Mouse (Mus musculus) C2C12 (cell line): Measurements from ENCODE around the gene Selplg. TPM values are rescaled to one million over a fixed set of nuclear protein-coding genes. Genes with fewer than 3 reads are reported as not detected.
"Not testable (repeated sequence)": the region's sequence is repeated elsewhere in the genome, so short reads cannot be mapped to it uniquely, and the experiment has no call there.

Source experiments
- H3K27me3 ChIP-seq: one replicate; pipeline ENCODE4 v1.6.1; 2011; ENCODE audit not compliant: control insufficient read depth, insufficient read depth, insufficient read length
- H3K36me3 ChIP-seq: one replicate; pipeline ENCODE4 v1.6.1; 2011; ENCODE audit not compliant: control insufficient read depth, insufficient read depth
- H3K4me3 ChIP-seq: one replicate; pipeline ENCODE4 v1.5.1; 2011; ENCODE audit warnings: mild to moderate bottlenecking, control low read depth; ENCODE audit not compliant: poor library complexity, insufficient read depth, severe bottlenecking
- H3K79me2 ChIP-seq: one replicate; pipeline ENCODE4 v1.6.1; 2011; ENCODE audit not compliant: control insufficient read depth, insufficient read depth
- H3K79me3 ChIP-seq: one replicate; pipeline ENCODE4 v1.6.1; 2011; ENCODE audit warnings: low read depth, control low read depth
- H3ac ChIP-seq: one replicate; pipeline ENCODE3; 2011; ENCODE audit warnings: low read depth; ENCODE audit not compliant: control insufficient read depth, insufficient read length
- CEBPB ChIP-seq: IDR thresholded peaks from one replicate; pipeline ENCODE4 v1.6.1; 2011; ENCODE audit warnings: low read depth, mild to moderate bottlenecking, control low read depth, moderate library complexity
- CTCF ChIP-seq: IDR thresholded peaks from one replicate; pipeline ENCODE4 v1.5.1; 2011; ENCODE audit not compliant: control insufficient read depth, insufficient read depth, insufficient read length
- FOSL1 ChIP-seq: IDR thresholded peaks from one replicate; pipeline ENCODE4 v1.8.0; 2011; ENCODE audit warnings: mild to moderate bottlenecking, low read length; ENCODE audit not compliant: poor library complexity, insufficient read depth, severe bottlenecking
- MAX ChIP-seq: IDR thresholded peaks from one replicate; pipeline ENCODE4 v1.6.1; 2011; ENCODE audit warnings: mild to moderate bottlenecking, control low read depth
- MYOD1 ChIP-seq: IDR thresholded peaks from one replicate; pipeline ENCODE4 v1.6.1; 2011; ENCODE audit warnings: low read depth; ENCODE audit not compliant: control insufficient read depth, insufficient read length
- MYOG ChIP-seq: IDR thresholded peaks from one replicate; pipeline ENCODE4 v1.6.1; 2011; ENCODE audit not compliant: control insufficient read depth, insufficient read length; ENCODE audit errors: extremely low read depth
- USF1 ChIP-seq: IDR thresholded peaks from one replicate; pipeline ENCODE4 v1.6.1; 2011; ENCODE audit warnings: low read depth, mild to moderate bottlenecking, control low read depth, moderate library complexity
- polyA plus RNA-seq: library from polyadenylated mRNA; unstranded; fragments of >200 nt; fragmentation: generic; extraction: Trizol; gene quantifications from one replicate; pipeline ENCODE4 v1.2.1, GENCODE M21; 2012; ENCODE audit warnings: missing spikeins

Gene Selplg
- polyA plus RNA-seq, 1 experiment, result 0.06 TPM

DNA sequence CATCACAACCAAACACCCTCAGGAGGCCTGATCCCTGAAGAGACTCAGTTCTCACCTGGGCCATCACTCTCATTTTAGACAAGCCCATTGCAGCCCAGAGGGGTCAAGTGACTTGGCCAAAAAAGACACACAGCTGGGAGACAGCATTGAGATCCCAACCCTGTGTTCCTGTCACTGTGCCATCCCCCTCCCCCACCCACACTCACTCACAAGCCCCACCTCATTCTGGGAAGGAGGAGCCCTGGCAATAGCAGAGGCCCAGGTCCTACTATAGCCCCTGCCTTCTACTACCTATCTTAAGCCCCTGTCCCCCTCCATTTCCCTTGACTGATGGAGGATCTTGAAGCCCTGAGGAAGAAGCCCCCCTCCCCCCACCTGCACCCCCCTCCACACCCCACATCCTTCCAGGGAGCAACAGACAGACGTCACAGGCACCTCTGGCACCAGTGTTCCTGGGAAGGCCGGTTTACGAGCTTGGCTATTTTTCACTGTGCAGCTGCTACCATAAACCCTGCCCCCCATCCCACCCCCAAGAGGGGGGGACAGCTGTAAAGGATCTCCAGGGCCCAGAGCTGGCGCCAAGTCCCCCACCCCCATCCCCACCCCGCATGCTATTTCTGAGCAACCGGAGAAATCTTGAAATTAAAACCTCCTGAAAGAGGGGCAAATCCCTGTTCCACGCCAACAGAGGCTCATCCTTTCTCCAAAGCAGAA is 43.2 kb downstream of the Selplg start:
- TF ChIP-seq FOSL1 (no peak), USF1 (no peak), MYOG (no peak), CEBPB (no peak), CTCF (no peak), MYOD1 (no peak), MAX (no peak)
- H3K27me3 ChIP-seq, result no peaks in the 10 kb centered on the region
- no peaks in the 10 kb centered on the region for H3K79me2 ChIP-seq
- H3ac ChIP-seq, result no peak overlapping the region
- H3K36me3 ChIP-seq, result no peaks in the 10 kb centered on the region
- no peaks in the 10 kb centered on the region for H3K79me3 ChIP-seq
- H3K4me3 ChIP-seq, result no peak overlapping the region

DNA sequence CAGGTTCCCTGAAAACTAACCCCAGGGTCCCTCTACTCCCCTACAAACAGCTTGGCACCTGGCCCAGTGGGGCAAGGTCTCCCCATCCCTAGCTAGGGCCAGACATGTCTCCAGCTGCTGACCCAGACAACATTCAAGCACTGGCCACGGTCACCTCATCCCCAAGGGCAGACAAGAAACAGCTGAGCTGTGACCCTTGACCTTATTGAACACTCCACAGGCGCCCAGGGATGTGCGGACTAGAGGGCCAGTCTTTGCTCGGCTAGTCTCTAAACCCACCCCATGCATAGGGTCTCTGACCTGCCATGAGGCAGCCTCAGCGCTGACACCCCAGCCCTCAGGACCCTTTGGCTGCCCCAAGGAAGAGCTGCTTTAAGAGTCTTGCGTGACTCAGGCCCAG is 43.8 kb downstream of the Selplg start:
- Histone ChIP-seq H3K4me3 (no peak overlapping the region), H3K79me3 (no peaks in the 10 kb centered on the region), H3K79me2 (no peaks in the 10 kb centered on the region), H3K36me3 (no peaks in the 10 kb centered on the region), H3K27me3 (no peaks in the 10 kb centered on the region), H3ac (no peak overlapping the region)
- TF ChIP-seq CTCF, result no peak

DNA sequence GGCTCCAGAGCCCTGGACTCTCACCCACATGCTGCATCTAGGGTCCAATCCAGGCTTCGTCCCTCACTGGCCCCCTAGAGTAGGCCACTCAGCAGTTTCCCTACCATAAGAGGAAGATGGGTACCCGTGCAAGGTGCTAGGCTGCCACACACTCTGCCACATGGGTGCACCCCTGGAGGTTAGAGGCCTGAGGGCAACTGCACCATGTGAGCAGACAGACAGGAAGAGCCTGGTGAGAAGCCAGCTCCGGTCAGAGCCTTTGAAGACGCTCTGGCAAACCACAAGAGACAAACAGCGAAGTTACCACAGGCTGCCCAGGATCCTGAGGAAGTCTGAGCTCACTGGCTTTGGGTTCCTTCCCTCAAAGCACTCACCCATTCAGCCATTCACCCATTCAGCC is 45.5 kb downstream of the Selplg start:
- Histone ChIP-seq H3K27me3 (no peaks in the 10 kb centered on the region), H3K79me2 (no peaks in the 10 kb centered on the region), H3ac (no peak overlapping the region), H3K4me3 (no peak overlapping the region), H3K36me3 (no peaks in the 10 kb centered on the region), H3K79me3 (no peaks in the 10 kb centered on the region)
- TF ChIP-seq FOSL1 (no peak), MAX (no peak), MYOD1 (no peak), USF1 (no peak), CTCF (no peak), MYOG (no peak), CEBPB (no peak)

DNA sequence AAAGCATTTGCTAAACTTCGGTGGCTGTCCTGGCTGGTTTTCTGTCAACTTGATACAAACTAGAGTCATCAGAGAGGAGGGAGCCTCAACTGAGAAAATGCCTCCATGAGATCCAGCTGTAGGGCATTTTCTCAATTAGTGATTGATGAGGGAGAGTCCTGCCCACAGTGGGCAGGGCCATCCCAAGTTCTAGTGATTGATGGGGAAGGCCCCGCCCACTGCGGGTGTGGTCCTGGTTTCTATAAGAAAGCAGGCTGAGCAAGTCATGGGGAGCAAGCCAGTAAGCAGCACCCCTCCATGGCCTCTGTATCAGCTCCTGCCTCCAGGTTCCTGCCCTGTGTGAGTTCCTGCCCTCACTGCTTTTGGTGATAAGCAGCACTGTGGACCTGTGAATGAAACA is 48.3 kb downstream of the Selplg start:
- not testable (repeated sequence) for H3K79me3 ChIP-seq, H3K4me3 ChIP-seq, H3K79me2 ChIP-seq, H3K36me3 ChIP-seq, H3ac ChIP-seq, H3K27me3 ChIP-seq

DNA sequence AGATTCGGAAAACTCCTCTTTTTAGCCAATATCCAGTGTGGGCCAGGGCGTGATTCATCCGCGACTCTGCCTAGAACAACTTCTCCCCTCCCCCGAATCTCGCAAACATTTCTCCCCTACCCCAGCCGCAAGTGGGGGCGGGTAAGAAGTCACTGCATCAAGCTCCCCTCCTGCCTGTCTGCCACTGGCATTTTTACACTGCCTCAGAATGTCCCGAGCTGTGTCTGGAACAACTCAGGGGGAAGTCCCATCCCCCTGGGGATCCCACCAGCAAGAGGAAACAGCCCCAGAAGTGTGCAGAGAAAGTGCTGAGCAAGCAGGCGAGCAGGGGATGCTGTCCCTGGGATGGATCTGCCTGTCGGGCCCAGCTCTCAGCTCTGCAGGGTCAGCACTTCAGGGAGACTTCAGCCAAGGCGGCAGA is 48.9 kb downstream of the Selplg start:
- Histone ChIP-seq H3K36me3 (no peaks in the 10 kb centered on the region), H3K79me3 (no peaks in the 10 kb centered on the region), H3K79me2 (no peaks in the 10 kb centered on the region), H3K27me3 (no peaks in the 10 kb centered on the region), H3K4me3 (no peak overlapping the region), H3ac (no peak overlapping the region)
- no peak for TF ChIP-seq MYOD1
- no peak for TF ChIP-seq USF1
- no peak for TF ChIP-seq FOSL1
- TF ChIP-seq CTCF, result no peak
- TF ChIP-seq CEBPB, result no peak
- no peak for TF ChIP-seq MYOG
- TF ChIP-seq MAX, result no peak

DNA sequence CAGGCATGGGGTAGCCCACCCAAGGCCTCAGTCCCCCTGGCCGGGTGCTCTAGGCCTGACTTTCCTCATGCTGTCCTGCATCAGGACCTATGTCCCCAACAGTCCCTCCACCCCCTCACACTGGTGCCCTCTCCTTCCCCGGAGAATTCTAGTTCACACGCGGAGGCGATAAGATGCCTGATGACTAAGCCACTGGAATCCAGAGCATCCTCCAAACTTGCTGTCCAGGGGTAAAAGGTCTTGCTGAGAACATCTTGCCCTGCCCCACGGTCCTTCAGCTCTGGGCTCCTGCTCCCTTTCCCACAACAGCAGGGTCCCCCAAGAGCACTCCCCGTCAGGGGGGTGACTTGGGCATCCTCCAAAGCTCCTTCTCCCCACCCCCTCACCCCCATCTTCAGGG is 49.8 kb downstream of the Selplg start:
- TF ChIP-seq MYOG (no peak), MAX (no peak), MYOD1 (no peak), FOSL1 (no peak), USF1 (no peak), CTCF (no peak), CEBPB (no peak)
- H3K79me3 ChIP-seq, result no peaks in the 10 kb centered on the region
- no peaks in the 10 kb centered on the region for H3K27me3 ChIP-seq
- H3K4me3 ChIP-seq, result no peak overlapping the region
- no peak overlapping the region for H3ac ChIP-seq
- no peaks in the 10 kb centered on the region for H3K79me2 ChIP-seq
- no peaks in the 10 kb centered on the region for H3K36me3 ChIP-seq
